Mouse (Mus musculus) thymus, adult 2 months (tissue): ENCODE measurements around the gene Urb1.

Source experiments
- CTCF ChIP-seq: fragments of 200-500 bp; IDR thresholded peaks from 2 replicates; pipeline ENCODE4 v1.5.1; 2012; ENCODE audit warnings: mild to moderate bottlenecking, control low read depth, low read length, moderate library complexity, borderline replicate concordance; ENCODE audit not compliant: control insufficient read depth, poor library complexity, insufficient read depth; ENCODE audit errors: extremely low read depth
- POLR2A ChIP-seq: fragments of 200-500 bp; IDR thresholded peaks from 2 replicates; pipeline ENCODE4 v1.6.1; 2012; ENCODE audit warnings: mild to moderate bottlenecking, low read length, control low read depth, moderate library complexity; ENCODE audit not compliant: control insufficient read depth, poor library complexity, insufficient read depth; ENCODE audit errors: extremely low read depth

GRCm38 (mm10) chr16:90792066-90792465, 18.1 kb downstream of the Urb1 start:
- TF ChIP-seq CTCF (no peak), POLR2A (no peak)
